Mouse (Mus musculus) adrenal gland, postnatal 10 days (tissue): ENCODE measurements around the gene Dhx37. TPM values are rescaled to one million over a fixed set of nuclear protein-coding genes. Genes with fewer than 3 reads are reported as not detected.

Source experiments
- microRNA-seq: library from miRNA; unstranded; fragments of <30 nt; microRNA quantifications from one replicate; pipeline ENCODE4 v1.2.0, GENCODE M21; 2021
- total RNA-seq, 2 experiments: library from RNA; stranded (reverse); gene quantifications; 2 replicates each; pipeline ENCODE4 v1.2.3; 2021

Dhx37 gene
- total RNA-seq, 2 experiments from 2014 or later: 11.2 to 12.2 TPM

Small RNA genes lying within 50 kb of the gene (microRNA-seq; reads per million reads assigned to microRNA genes)
- gene Gm27551: not detected

Other genes with a start within 250 kb of the Dhx37 start
- 1,000 to 10,000 TPM in 1 of 2 experiments, 100 to 1,000 TPM in 1; 506 to 1,242 TPM for gene Scarb1, start 93.0 kb downstream of the Dhx37 start, total RNA-seq
- gene Gm10382, start 44.8 kb downstream of the Dhx37 start, total RNA-seq: under 1 TPM; 0.21 to 0.24 TPM
- gene Ubc, start 43.9 kb downstream of the Dhx37 start, total RNA-seq: 1,000 to 10,000 TPM; 1,039 to 1,045 TPM
- 10 to 100 TPM; 31.6 to 37.1 TPM for gene Bri3bp, start 7.4 kb upstream of the Dhx37 start, total RNA-seq
- gene Aacs, start 41.7 kb upstream of the Dhx37 start, total RNA-seq: 10 to 100 TPM; 18.1 to 18.5 TPM
- gene Tmem132b, start 97.7 kb upstream of the Dhx37 start, total RNA-seq: 1 to 10 TPM in 1 of 2 experiments, under 1 TPM in 1; 0.70 to 1.2 TPM